Mouse (Mus musculus): Measurements from ENCODE around the gene Tspan33. TPM values are rescaled to one million over a fixed set of nuclear protein-coding genes. Genes with fewer than 3 reads are reported as not detected.

Tspan33 gene
- polyA plus RNA-seq, 1 experiment from 2014 or later: 3.5 TPM

DNA sequence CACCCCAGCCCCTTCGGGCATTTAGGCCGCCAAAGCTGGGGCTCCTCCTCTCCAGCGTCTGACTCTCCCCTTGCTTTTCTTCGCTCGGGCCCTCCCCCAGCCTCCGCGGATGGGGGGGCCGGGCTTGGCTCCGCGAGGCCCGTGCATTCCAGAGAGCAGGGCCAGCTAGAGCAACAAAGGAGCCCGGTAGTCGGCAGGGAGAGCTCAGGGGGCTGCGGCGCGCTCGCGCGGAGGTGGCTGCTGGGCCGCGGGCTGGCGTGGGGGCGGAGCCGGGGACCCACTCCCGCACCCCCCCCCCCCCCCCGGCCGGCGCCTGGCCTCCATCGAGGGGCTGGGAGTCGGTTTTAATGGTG is 41.3 kb downstream of the Tspan33 start, which contains the start of gene Smo:
Smo (plus strand) TSS at position 168 of the 353 bp plus-strand sequence.
- peaks cover 15% of the 10 kb centered on the region for H3K4me1 ChIP-seq (replicated peaks; ENCODE audit: control insufficient read depth, insufficient read depth, low read length)
- peak; percentile 98 for ATAC-seq (ENCODE audit: low read depth)

DNA sequence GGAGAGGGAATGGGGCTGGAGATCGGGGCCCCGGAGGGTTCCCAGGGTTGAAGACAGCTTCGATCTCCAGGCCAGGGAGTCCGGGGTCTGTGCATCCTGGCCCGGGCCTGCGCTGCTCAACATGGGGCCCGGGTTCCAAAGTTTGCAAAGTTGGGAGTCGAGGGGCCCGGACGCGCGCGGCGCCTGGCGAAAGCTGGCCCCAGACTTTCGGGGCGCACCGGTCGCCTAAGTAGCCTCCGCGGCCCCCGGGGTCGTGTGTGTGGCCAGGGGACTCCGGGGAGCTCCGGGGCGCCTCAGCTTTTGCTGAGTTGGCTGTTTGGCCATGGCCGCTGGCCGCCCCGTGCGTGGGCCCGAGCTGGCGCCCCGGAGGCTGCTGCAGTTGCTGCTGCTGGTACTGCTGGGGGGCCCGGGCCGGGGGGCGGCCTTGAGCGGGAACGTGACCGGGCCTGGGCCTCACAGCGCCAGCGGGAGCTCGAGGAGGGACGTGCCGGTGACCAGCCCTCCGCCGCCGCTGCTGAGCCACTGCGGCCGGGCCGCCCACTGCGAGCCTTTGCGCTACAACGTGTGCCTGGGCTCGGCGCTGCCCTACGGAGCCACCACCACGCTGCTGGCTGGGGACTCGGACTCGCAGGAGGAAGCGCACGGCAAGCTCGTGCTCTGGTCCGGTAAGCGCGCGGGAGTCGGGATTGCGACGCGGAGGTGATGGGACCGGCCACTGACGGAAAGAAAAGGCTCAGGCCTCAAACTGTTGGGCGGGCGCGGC is 41.8 kb downstream of the Tspan33 start:
- WGBS: under 1% methylated on average over 70 of the region's 75 CpGs

More for the DNA sequence above, 41.3 kb downstream of the Tspan33 start, which contains the start of gene Smo:
- Histone ChIP-seq H3K4me3 (ENCODE audit: low read length) (peak within 1 kb of the TSS; percentile 91), H3K4me2 (ENCODE audit: low read depth, low read length) (peak within 1 kb of the TSS; percentile 80), H3K9me3 (ENCODE audit: control insufficient read depth, low read length) (no peaks in the 10 kb centered on the region), H3K27me3 (ENCODE audit: control insufficient read depth, insufficient read depth, low read depth, low read length) (no peaks in the 10 kb centered on the region), H3K27ac (ENCODE audit: low read length) (peak within 1 kb of the TSS; percentile 97), H3K36me3 (ENCODE audit: control insufficient read depth, insufficient read depth, low read length) (peaks cover 7% of the 10 kb centered on the region; the same call in 1 of the 2 replicates), H3K9ac (ENCODE audit: low read length) (peak within 1 kb of the TSS; percentile 100)
- 1% methylated on average over 10 of the region's 30 CpGs for whole genome bisulfite sequencing

DNA sequence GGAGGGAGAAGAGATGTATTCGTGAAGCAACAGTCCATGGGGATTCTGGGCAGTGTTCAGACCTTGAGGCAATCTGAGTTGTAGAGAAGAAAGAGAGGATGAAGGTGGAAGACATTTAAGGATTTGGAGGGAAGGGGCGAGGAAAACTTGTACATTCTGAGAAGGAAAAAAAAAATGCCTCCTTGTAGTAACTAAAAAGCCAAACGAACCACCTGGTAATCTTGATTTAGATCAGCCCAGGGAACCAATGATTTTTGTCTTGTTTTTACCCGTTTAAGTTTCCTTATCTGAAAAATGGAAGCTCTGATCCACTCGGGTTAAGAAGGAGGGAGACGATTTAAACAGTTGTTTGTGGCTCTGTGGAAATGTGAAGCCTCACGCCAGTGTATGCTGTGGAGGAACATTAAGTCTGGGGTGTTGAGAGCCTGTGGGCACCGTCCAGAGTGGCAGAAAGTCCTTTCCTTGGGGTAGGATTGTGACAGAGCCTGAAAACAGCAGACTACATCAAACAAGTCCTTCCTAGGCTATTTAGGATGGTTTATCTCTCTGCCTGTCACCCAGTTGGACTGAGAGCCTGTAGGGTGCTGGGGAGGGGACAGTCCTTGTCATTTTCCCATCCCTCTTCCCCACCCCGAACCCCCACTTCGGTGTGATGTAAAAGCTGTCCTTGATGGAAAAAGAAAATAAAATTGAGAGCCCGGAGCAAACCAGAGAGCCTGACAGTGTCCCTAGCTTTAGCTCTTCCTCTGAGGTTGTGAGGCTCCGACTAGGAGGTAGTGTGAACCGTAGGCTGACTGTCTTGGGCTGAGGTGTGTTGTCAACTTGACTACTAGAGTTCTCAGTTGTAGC is 42.8 kb downstream of the Tspan33 start:
- ATAC-seq (ENCODE audit: low read depth): no peak

More for the DNA sequence above, 41.8 kb downstream of the Tspan33 start:
- ATAC-seq (ENCODE audit: low read depth): peak; percentile 81
- Histone ChIP-seq H3K36me3 (ENCODE audit: control insufficient read depth, insufficient read depth, low read length) (peaks cover 7% of the 10 kb centered on the region; the same call in 1 of the 2 replicates), H3K4me2 (ENCODE audit: low read depth, low read length) (peak overlapping the region; percentile 80), H3K9ac (ENCODE audit: low read length) (peak overlapping the region; percentile 100), H3K9me3 (ENCODE audit: control insufficient read depth, low read length) (no peaks in the 10 kb centered on the region), H3K27ac (ENCODE audit: low read length) (peak overlapping the region; percentile 97), H3K27me3 (ENCODE audit: control insufficient read depth, insufficient read depth, low read depth, low read length) (no peaks in the 10 kb centered on the region), H3K4me3 (ENCODE audit: low read length) (peak overlapping the region; percentile 91), H3K4me1 (replicated peaks; ENCODE audit: control insufficient read depth, insufficient read depth, low read length) (peaks cover 15% of the 10 kb centered on the region)

DNA sequence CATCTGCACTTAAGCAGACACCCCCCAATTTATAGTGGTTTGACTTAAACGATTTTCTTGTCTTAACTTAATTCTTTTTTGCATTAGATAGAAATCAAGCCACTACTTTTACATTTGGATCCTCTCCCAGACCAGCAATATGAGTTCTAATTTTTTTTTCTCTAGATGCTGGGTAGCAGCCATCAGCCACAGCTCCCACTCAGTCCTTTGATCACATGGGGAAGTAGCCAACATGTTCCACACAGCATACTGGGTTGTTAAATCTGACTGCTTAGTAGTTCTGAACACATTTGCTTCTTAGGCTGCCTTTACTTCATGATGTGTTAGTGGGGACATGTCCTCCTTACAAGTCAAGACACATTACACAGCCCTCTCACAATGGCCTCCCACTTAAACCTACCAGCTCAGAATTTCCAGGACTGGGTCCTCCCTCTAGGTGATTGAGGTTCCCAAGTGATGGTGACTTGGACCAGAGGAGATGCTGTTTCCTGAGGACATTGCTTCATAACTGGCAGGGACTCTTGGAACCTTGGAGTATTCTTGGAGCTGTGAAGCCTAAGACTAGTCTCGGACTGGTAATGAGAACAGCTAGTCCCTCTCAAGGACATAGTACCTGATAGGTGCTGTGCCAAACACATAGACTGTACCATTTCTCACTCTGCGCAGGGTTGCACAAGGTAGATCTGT is 57.6 kb downstream of the Tspan33 start:
- H3K9ac ChIP-seq (ENCODE audit: low read length): no peak overlapping the region
- H3K27ac ChIP-seq (ENCODE audit: low read length): no peak overlapping the region
- H3K36me3 ChIP-seq (ENCODE audit: control insufficient read depth, insufficient read depth, low read length): peaks cover 8% of the 10 kb centered on the region; the same call in 1 of the 2 replicates
- no peaks in the 10 kb centered on the region for H3K27me3 ChIP-seq (ENCODE audit: control insufficient read depth, insufficient read depth, low read depth, low read length)
- peaks cover 9% of the 10 kb centered on the region for H3K9me3 ChIP-seq (ENCODE audit: control insufficient read depth, low read length)
- no peak overlapping the region for H3K4me3 ChIP-seq (ENCODE audit: low read length)
- 81% methylated on average over 3 of the region's 3 CpGs for WGBS
- peaks cover 3% of the 10 kb centered on the region; the same call in 1 of the 2 replicates for H3K4me1 ChIP-seq (replicated peaks; ENCODE audit: control insufficient read depth, insufficient read depth, low read length)
- no peak overlapping the region for H3K4me2 ChIP-seq (ENCODE audit: low read depth, low read length)
- peak; percentile 35; the same call in 1 of the 2 replicates for ATAC-seq (ENCODE audit: low read depth)

More for the DNA sequence above, 42.8 kb downstream of the Tspan33 start:
- WGBS: 6% methylated on average over 13 of the region's 13 CpGs
- H3K4me2 ChIP-seq (ENCODE audit: low read depth, low read length): peak overlapping the region; percentile 80
- no peaks in the 10 kb centered on the region for H3K9me3 ChIP-seq (ENCODE audit: control insufficient read depth, low read length)
- peaks cover 7% of the 10 kb centered on the region; the same call in 1 of the 2 replicates for H3K36me3 ChIP-seq (ENCODE audit: control insufficient read depth, insufficient read depth, low read length)
- no peaks in the 10 kb centered on the region for H3K27me3 ChIP-seq (ENCODE audit: control insufficient read depth, insufficient read depth, low read depth, low read length)
- peak overlapping the region; percentile 91 for H3K4me3 ChIP-seq (ENCODE audit: low read length)
- peak overlapping the region; percentile 97 for H3K27ac ChIP-seq (ENCODE audit: low read length)
- H3K9ac ChIP-seq (ENCODE audit: low read length): peak overlapping the region; percentile 100
- H3K4me1 ChIP-seq (replicated peaks; ENCODE audit: control insufficient read depth, insufficient read depth, low read length): peaks cover 15% of the 10 kb centered on the region

DNA sequence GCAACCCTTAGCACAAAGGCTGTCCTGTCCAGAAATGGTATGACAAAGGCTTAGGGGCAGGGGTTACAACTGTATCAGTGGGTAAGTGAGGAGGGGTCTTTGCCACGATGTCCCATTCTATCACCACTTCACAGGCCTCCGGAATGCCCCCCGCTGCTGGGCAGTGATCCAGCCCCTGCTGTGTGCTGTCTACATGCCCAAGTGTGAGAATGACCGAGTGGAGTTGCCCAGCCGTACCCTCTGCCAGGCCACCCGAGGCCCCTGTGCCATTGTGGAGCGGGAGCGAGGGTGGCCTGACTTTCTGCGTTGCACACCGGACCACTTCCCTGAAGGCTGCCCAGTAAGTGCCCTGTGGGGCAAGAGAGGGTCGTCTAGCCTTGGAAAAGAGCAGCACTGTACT is 59.3 kb downstream of the Tspan33 start:
- Histone ChIP-seq H3K27ac (ENCODE audit: low read length) (no peak overlapping the region), H3K9me3 (ENCODE audit: control insufficient read depth, low read length) (peaks cover 5% of the 10 kb centered on the region), H3K4me1 (replicated peaks; ENCODE audit: control insufficient read depth, insufficient read depth, low read length) (peaks cover 3% of the 10 kb centered on the region; the same call in 1 of the 2 replicates), H3K36me3 (ENCODE audit: control insufficient read depth, insufficient read depth, low read length) (peaks cover 12% of the 10 kb centered on the region), H3K9ac (ENCODE audit: low read length) (no peak overlapping the region), H3K4me3 (ENCODE audit: low read length) (no peak overlapping the region), H3K4me2 (ENCODE audit: low read depth, low read length) (no peak overlapping the region), H3K27me3 (ENCODE audit: control insufficient read depth, insufficient read depth, low read depth, low read length) (no peaks in the 10 kb centered on the region)
- WGBS: 86% methylated on average over 11 of the region's 11 CpGs
- ATAC-seq (ENCODE audit: low read depth): no peak

DNA sequence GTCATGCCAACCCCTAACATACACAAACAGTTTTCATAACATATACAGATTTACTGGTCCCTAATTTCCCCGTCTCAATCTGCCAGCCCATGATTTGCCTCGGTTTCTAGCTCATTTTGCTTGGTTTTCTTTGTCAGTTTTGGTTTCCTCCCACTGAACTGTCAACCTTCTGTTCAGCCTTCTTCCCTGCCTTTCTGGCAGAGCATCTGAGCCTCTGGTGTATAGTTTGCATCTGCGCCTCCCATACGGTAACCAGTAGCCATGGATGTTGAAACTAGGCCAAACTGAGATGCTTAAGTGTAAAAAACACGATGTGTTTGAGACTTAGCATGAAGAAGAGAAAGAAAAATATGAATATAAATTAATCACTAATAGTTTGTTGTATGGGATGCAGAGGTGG is 62.0 kb downstream of the Tspan33 start:
- ATAC-seq (ENCODE audit: low read depth): no peak
- no peak overlapping the region for H3K27ac ChIP-seq (ENCODE audit: low read length)
- H3K9ac ChIP-seq (ENCODE audit: low read length): no peak overlapping the region
- H3K27me3 ChIP-seq (ENCODE audit: control insufficient read depth, insufficient read depth, low read depth, low read length): no peaks in the 10 kb centered on the region
- no peak overlapping the region for H3K4me2 ChIP-seq (ENCODE audit: low read depth, low read length)
- H3K4me3 ChIP-seq (ENCODE audit: low read length): no peak overlapping the region
- WGBS: 69% methylated on average over 5 of the region's 5 CpGs
- peaks cover 19% of the 10 kb centered on the region for H3K36me3 ChIP-seq (ENCODE audit: control insufficient read depth, insufficient read depth, low read length)
- no peaks in the 10 kb centered on the region for H3K9me3 ChIP-seq (ENCODE audit: control insufficient read depth, low read length)
- peaks cover 3% of the 10 kb centered on the region; the same call in 1 of the 2 replicates for H3K4me1 ChIP-seq (replicated peaks; ENCODE audit: control insufficient read depth, insufficient read depth, low read length)

DNA sequence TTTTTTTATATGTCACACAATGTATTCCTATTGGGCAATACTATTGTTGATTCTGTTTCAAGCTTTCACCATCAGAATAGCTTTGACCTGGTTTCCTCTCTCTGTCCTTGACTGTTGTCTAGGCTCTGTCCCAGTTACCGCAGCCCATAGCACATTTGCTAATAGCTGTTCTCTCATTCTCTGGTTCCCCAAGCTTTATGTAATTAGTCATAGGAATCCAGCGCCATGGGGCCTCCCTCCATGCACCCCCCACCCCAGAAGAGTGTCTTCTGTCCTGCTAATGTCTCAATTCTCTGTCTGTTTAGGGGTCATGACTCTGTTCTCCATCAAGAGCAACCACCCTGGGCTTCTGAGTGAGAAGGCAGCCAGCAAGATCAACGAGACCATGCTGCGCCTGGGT is 62.5 kb downstream of the Tspan33 start:
- Histone ChIP-seq H3K4me1 (replicated peaks; ENCODE audit: control insufficient read depth, insufficient read depth, low read length) (peaks cover 3% of the 10 kb centered on the region; the same call in 1 of the 2 replicates), H3K4me2 (ENCODE audit: low read depth, low read length) (no peak overlapping the region), H3K9ac (ENCODE audit: low read length) (no peak overlapping the region), H3K9me3 (ENCODE audit: control insufficient read depth, low read length) (no peaks in the 10 kb centered on the region), H3K4me3 (ENCODE audit: low read length) (no peak overlapping the region), H3K27ac (ENCODE audit: low read length) (no peak overlapping the region), H3K36me3 (ENCODE audit: control insufficient read depth, insufficient read depth, low read length) (peaks cover 22% of the 10 kb centered on the region), H3K27me3 (ENCODE audit: control insufficient read depth, insufficient read depth, low read depth, low read length) (no peaks in the 10 kb centered on the region)
- no peak for ATAC-seq (ENCODE audit: low read depth)
- WGBS: 85% methylated on average over 4 of the region's 4 CpGs

DNA sequence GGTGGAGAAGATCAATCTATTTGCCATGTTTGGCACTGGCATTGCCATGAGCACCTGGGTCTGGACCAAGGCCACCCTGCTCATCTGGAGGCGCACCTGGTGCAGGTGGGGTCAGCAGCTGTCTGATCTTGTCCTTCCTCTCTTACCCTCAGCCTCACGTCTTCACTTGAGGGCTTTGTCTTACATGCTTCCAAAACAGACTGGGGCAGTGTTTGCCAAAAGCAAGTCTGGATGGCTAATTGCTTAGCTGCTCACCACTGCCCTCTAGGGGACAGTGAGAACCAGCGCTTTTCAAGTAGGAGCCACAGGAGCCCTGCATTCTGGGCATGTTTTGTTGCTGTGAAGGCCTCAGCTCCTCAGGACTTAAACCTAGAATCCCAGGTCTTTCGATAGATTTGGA is 64.4 kb downstream of the Tspan33 start:
- peak; percentile 35; the same call in 1 of the 2 replicates for ATAC-seq (ENCODE audit: low read depth)
- peaks cover 19% of the 10 kb centered on the region for H3K36me3 ChIP-seq (ENCODE audit: control insufficient read depth, insufficient read depth, low read length)

More for the DNA sequence above, 64.4 kb downstream of the Tspan33 start:
- 38% methylated on average over 4 of the region's 4 CpGs for WGBS
- H3K9ac ChIP-seq (ENCODE audit: low read length): no peak overlapping the region
- no peaks in the 10 kb centered on the region for H3K4me1 ChIP-seq (replicated peaks; ENCODE audit: control insufficient read depth, insufficient read depth, low read length)
- H3K27me3 ChIP-seq (ENCODE audit: control insufficient read depth, insufficient read depth, low read depth, low read length): no peaks in the 10 kb centered on the region
- no peaks in the 10 kb centered on the region for H3K9me3 ChIP-seq (ENCODE audit: control insufficient read depth, low read length)
- H3K4me3 ChIP-seq (ENCODE audit: low read length): no peak overlapping the region
- H3K27ac ChIP-seq (ENCODE audit: low read length): no peak overlapping the region
- H3K4me2 ChIP-seq (ENCODE audit: low read depth, low read length): no peak overlapping the region

Measured in lung, embryonic 16.5 days (tissue).